Mouse (Mus musculus): ENCODE data around the gene Rgs9bp. TPM values are rescaled to one million over a fixed set of nuclear protein-coding genes. Genes with fewer than 3 reads are reported as not detected.

Gene Rgs9bp
- 0.04 and 0.06 TPM in 2 replicates for polyA plus RNA-seq (2015; fragmentation: Nextera tagmentation; extraction: Ambion mirVana)

DNA sequence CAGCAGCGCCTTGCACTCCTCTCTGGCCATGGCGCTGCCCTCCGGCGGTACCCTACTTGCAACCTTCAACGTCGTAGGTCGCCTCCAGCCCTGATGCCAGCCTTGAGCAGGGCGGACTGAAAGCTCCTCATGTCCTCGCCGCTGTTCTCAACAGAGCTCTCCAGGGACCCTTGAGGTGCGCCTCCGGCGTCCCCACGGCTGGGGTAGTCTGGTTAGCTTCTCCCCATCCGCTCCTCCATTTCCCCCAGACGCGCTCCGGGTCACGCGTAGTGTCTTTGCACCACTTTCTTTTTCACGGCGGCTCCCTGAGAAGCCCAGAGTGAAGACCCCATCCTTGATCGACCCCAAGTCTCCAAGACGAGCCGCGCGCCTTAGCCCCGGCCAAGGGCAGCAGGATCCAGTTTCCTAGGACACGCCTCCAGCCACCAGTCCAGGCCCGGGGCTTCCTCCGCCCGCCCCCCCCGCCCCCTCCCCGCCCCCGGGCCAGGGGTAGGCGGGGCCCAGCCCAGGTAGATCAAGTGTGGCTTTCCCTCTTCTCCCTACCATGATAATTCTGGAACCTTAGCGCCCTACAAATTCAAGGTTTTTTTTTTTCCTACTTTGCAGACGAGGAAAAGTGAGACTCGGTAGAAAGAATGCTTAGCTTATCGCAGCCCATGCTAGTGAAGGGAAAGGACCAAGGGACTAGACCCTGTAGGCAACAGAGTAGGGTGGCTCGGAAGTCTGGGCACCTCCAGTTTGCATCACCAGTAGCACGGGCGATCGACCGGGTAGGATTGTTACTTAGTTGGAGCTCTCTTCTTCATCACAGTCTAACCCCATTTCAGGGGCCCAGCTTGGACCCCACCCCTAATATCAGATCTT, at the start of gene Rgs9bp:
Gene Rgs9bp (minus strand): TSS at position 392 of the 864 bp plus-strand sequence.
- peak within 1 kb of the TSS; percentile 75 for H3K27ac ChIP-seq (ENCODE audit: low read length)
- H3K9ac ChIP-seq (ENCODE audit: low read depth, low read length) = peak within 1 kb of the TSS; percentile 91
- peaks cover 35% of the 10 kb centered on the region for H3K27me3 ChIP-seq (ENCODE audit: control insufficient read depth, insufficient read depth, low read depth, low read length)
- H3K4me1 ChIP-seq (ENCODE audit: control insufficient read depth, low read depth, low read length) = peaks cover 51% of the 10 kb centered on the region
- peak within 1 kb of the TSS; percentile 100 for H3K4me2 ChIP-seq (ENCODE audit: low read depth, low read length)
- peak within 1 kb of the TSS; percentile 90 for H3K4me3 ChIP-seq (ENCODE audit: low read depth, low read length)
- under 1% methylated on average over 45 of the region's 45 CpGs for WGBS (ENCODE audit: insufficient replicate concordance)
- no peaks in the 10 kb centered on the region for H3K36me3 ChIP-seq (ENCODE audit: control insufficient read depth, insufficient read depth)
- ATAC-seq (ENCODE audit: low read depth) = peak; percentile 47
- H3K9me3 ChIP-seq (replicated peaks; ENCODE audit: control insufficient read depth, low read length) = no peaks in the 10 kb centered on the region

GRCm38 (mm10) chr7:35628496-35628895, 43.1 kb upstream of the Rgs9bp start:
- WGBS (ENCODE audit: insufficient replicate concordance) = 61% methylated on average over 5 of the region's 5 CpGs
- no peak overlapping the region for H3K4me3 ChIP-seq (ENCODE audit: low read depth, low read length)
- no peak overlapping the region for H3K9ac ChIP-seq (ENCODE audit: low read depth, low read length)
- no peak for ATAC-seq (ENCODE audit: low read depth)
- H3K27ac ChIP-seq (ENCODE audit: low read length) = no peak overlapping the region
- H3K36me3 ChIP-seq (ENCODE audit: control insufficient read depth, insufficient read depth) = peaks cover 42% of the 10 kb centered on the region
- H3K27me3 ChIP-seq (ENCODE audit: control insufficient read depth, insufficient read depth, low read depth, low read length) = no peaks in the 10 kb centered on the region
- H3K4me1 ChIP-seq (ENCODE audit: control insufficient read depth, low read depth, low read length) = no peaks in the 10 kb centered on the region
- no peaks in the 10 kb centered on the region for H3K9me3 ChIP-seq (replicated peaks; ENCODE audit: control insufficient read depth, low read length)
- H3K4me2 ChIP-seq (ENCODE audit: low read depth, low read length) = no peak overlapping the region

- Histone ChIP-seq H3K9ac (ENCODE audit: low read depth, low read length) (no peak overlapping the region), H3K36me3 (ENCODE audit: control insufficient read depth, insufficient read depth) (peaks cover 42% of the 10 kb centered on the region), H3K4me3 (ENCODE audit: low read depth, low read length) (no peak overlapping the region), H3K4me1 (ENCODE audit: control insufficient read depth, low read depth, low read length) (no peaks in the 10 kb centered on the region), H3K9me3 (replicated peaks; ENCODE audit: control insufficient read depth, low read length) (no peaks in the 10 kb centered on the region), H3K27ac (ENCODE audit: low read length) (no peak overlapping the region), H3K4me2 (ENCODE audit: low read depth, low read length) (no peak overlapping the region), H3K27me3 (ENCODE audit: control insufficient read depth, insufficient read depth, low read depth, low read length) (no peaks in the 10 kb centered on the region)
- WGBS (ENCODE audit: insufficient replicate concordance) = 89% methylated on average over 10 of the region's 10 CpGs
- ATAC-seq (ENCODE audit: low read depth) = no peak
Measured at GRCm38 (mm10) chr7:35627371-35627770, 42.0 kb upstream of the Rgs9bp start.

GRCm38 (mm10) chr7:35626038-35626437, 40.7 kb upstream of the Rgs9bp start:
- H3K4me3 ChIP-seq (ENCODE audit: low read depth, low read length) = no peak overlapping the region
- H3K4me1 ChIP-seq (ENCODE audit: control insufficient read depth, low read depth, low read length) = no peaks in the 10 kb centered on the region
- 89% methylated on average over 5 of the region's 5 CpGs for WGBS (ENCODE audit: insufficient replicate concordance)
- H3K36me3 ChIP-seq (ENCODE audit: control insufficient read depth, insufficient read depth) = peaks cover 38% of the 10 kb centered on the region
- no peak overlapping the region for H3K9ac ChIP-seq (ENCODE audit: low read depth, low read length)
- H3K27ac ChIP-seq (ENCODE audit: low read length) = no peak overlapping the region
- no peaks in the 10 kb centered on the region for H3K27me3 ChIP-seq (ENCODE audit: control insufficient read depth, insufficient read depth, low read depth, low read length)
- no peak for ATAC-seq (ENCODE audit: low read depth)
- no peaks in the 10 kb centered on the region for H3K9me3 ChIP-seq (replicated peaks; ENCODE audit: control insufficient read depth, low read length)
- no peak overlapping the region for H3K4me2 ChIP-seq (ENCODE audit: low read depth, low read length)

DNA sequence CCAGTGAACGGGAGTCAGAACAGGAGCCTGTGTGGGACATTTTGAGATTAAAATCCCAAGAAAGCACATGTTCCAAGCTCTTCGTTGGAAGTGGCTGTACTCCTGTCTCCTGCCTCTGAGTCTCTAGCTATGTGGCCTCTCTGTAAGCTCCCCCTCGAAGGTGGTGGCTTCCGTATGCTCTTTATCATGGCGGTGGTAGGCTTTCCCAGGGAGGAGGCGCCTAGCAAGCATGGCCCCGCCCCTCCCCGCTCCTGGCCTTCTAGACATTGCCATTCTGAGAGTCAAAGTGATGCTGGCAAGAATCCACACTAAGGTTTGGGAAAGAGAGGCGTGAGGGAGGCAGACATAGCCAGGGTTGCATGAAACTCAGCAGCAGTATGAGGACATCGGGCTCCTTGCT, 37.2 kb upstream of the Rgs9bp start:
- ATAC-seq (ENCODE audit: low read depth) = no peak
- Histone ChIP-seq H3K27me3 (ENCODE audit: control insufficient read depth, insufficient read depth, low read depth, low read length) (no peaks in the 10 kb centered on the region), H3K9ac (ENCODE audit: low read depth, low read length) (no peak overlapping the region), H3K36me3 (ENCODE audit: control insufficient read depth, insufficient read depth) (peaks cover 28% of the 10 kb centered on the region), H3K4me2 (ENCODE audit: low read depth, low read length) (no peak overlapping the region), H3K4me1 (ENCODE audit: control insufficient read depth, low read depth, low read length) (no peaks in the 10 kb centered on the region), H3K4me3 (ENCODE audit: low read depth, low read length) (no peak overlapping the region), H3K9me3 (replicated peaks; ENCODE audit: control insufficient read depth, low read length) (no peaks in the 10 kb centered on the region), H3K27ac (ENCODE audit: low read length) (no peak overlapping the region)
- 82% methylated on average over 10 of the region's 10 CpGs for WGBS (ENCODE audit: insufficient replicate concordance)

GRCm38 (mm10) chr7:35617513-35617912, 32.1 kb upstream of the Rgs9bp start:
- no peak for ATAC-seq (ENCODE audit: low read depth)
- Histone ChIP-seq H3K36me3 (ENCODE audit: control insufficient read depth, insufficient read depth) (peaks cover 30% of the 10 kb centered on the region), H3K27me3 (ENCODE audit: control insufficient read depth, insufficient read depth, low read depth, low read length) (no peaks in the 10 kb centered on the region), H3K9ac (ENCODE audit: low read depth, low read length) (no peak overlapping the region), H3K4me3 (ENCODE audit: low read depth, low read length) (no peak overlapping the region), H3K4me1 (ENCODE audit: control insufficient read depth, low read depth, low read length) (no peaks in the 10 kb centered on the region), H3K9me3 (replicated peaks; ENCODE audit: control insufficient read depth, low read length) (no peaks in the 10 kb centered on the region), H3K27ac (ENCODE audit: low read length) (no peak overlapping the region), H3K4me2 (ENCODE audit: low read depth, low read length) (no peak overlapping the region)
- whole genome bisulfite sequencing (ENCODE audit: insufficient replicate concordance) = 75% methylated on average over 4 of the region's 4 CpGs

DNA sequence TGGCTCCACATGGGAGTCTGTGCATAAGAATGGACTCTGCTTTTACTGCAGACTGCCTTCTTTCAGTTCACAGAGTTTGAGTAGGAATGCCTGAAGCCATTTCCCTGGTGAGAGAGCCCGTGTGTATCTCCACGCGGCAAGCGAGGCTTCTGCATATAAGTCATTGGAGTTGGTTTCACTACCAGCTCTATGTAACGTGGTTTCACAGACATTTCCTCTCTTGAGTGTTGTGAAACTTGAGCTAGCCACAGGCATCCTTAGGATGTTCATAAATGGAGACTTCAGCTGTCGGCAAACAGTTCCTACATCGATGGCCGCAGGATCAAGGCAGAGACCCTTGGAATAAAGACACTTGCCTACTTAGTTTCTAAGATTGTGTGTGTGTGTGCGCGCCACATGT, 23.9 kb upstream of the Rgs9bp start:
- no peak for ATAC-seq (ENCODE audit: low read depth)
- Histone ChIP-seq H3K4me1 (ENCODE audit: control insufficient read depth, low read depth, low read length) (no peaks in the 10 kb centered on the region), H3K27ac (ENCODE audit: low read length) (no peak overlapping the region), H3K4me3 (ENCODE audit: low read depth, low read length) (no peak overlapping the region), H3K27me3 (ENCODE audit: control insufficient read depth, insufficient read depth, low read depth, low read length) (no peaks in the 10 kb centered on the region), H3K36me3 (ENCODE audit: control insufficient read depth, insufficient read depth) (peaks cover 50% of the 10 kb centered on the region), H3K9me3 (replicated peaks; ENCODE audit: control insufficient read depth, low read length) (no peaks in the 10 kb centered on the region), H3K4me2 (ENCODE audit: low read depth, low read length) (no peak overlapping the region), H3K9ac (ENCODE audit: low read depth, low read length) (no peak overlapping the region)
- WGBS (ENCODE audit: insufficient replicate concordance) = 77% methylated on average over 10 of the region's 10 CpGs

DNA sequence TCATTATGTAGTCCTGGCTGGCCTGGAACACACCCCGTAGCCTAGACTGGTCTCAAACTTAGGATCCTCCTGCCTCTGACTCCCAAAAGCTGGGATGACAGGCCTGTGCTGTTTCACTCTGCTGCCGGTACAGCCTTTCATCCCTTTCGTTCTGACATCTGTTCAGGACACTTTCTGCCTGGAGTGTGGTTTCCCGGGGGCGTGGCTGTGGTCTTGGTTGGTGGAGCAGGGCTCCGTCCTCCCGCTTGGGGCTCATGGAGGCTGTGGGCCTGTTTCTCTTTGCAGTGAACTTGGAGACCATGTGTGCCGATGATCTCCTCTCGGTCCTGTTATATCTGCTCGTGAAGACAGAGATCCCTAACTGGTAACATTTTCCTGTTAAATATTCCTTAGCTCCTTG, 21.4 kb upstream of the Rgs9bp start:
- H3K9me3 ChIP-seq (replicated peaks; ENCODE audit: control insufficient read depth, low read length) = no peaks in the 10 kb centered on the region
- no peak overlapping the region for H3K27ac ChIP-seq (ENCODE audit: low read length)
- no peaks in the 10 kb centered on the region for H3K4me1 ChIP-seq (ENCODE audit: control insufficient read depth, low read depth, low read length)
- H3K9ac ChIP-seq (ENCODE audit: low read depth, low read length) = no peak overlapping the region
- no peak for ATAC-seq (ENCODE audit: low read depth)
- H3K36me3 ChIP-seq (ENCODE audit: control insufficient read depth, insufficient read depth) = peaks cover 47% of the 10 kb centered on the region
- WGBS (ENCODE audit: insufficient replicate concordance) = 57% methylated on average over 10 of the region's 10 CpGs
- H3K4me3 ChIP-seq (ENCODE audit: low read depth, low read length) = no peak overlapping the region
- no peak overlapping the region for H3K4me2 ChIP-seq (ENCODE audit: low read depth, low read length)
- H3K27me3 ChIP-seq (ENCODE audit: control insufficient read depth, insufficient read depth, low read depth, low read length) = no peaks in the 10 kb centered on the region

GRCm38 (mm10) chr7:35602766-35603165, 17.4 kb upstream of the Rgs9bp start:
- WGBS (ENCODE audit: insufficient replicate concordance) = 81% methylated on average over 5 of the region's 5 CpGs
- peaks cover 24% of the 10 kb centered on the region for H3K36me3 ChIP-seq (ENCODE audit: control insufficient read depth, insufficient read depth)
- ATAC-seq (ENCODE audit: low read depth) = no peak

More at GRCm38 (mm10) chr7:35602766-35603165, 17.4 kb upstream of the Rgs9bp start:
- Histone ChIP-seq H3K27me3 (ENCODE audit: control insufficient read depth, insufficient read depth, low read depth, low read length) (no peaks in the 10 kb centered on the region), H3K27ac (ENCODE audit: low read length) (no peak overlapping the region), H3K4me3 (ENCODE audit: low read depth, low read length) (no peak overlapping the region), H3K9me3 (replicated peaks; ENCODE audit: control insufficient read depth, low read length) (no peaks in the 10 kb centered on the region), H3K4me1 (ENCODE audit: control insufficient read depth, low read depth, low read length) (peaks cover 8% of the 10 kb centered on the region), H3K9ac (ENCODE audit: low read depth, low read length) (no peak overlapping the region), H3K4me2 (ENCODE audit: low read depth, low read length) (no peak overlapping the region)

All from liver, embryonic 16.5 days (tissue).